Mouse (Mus musculus) C2C12 (cell line): ENCODE measurements around the gene Tshr.

Source experiments
- CEBPB ChIP-seq: IDR thresholded peaks from one replicate; pipeline ENCODE4 v1.6.1; 2011; ENCODE audit warnings: low read depth, mild to moderate bottlenecking, control low read depth, moderate library complexity
- CTCF ChIP-seq: IDR thresholded peaks from one replicate; pipeline ENCODE4 v1.5.1; 2011; ENCODE audit not compliant: control insufficient read depth, insufficient read depth, insufficient read length
- MYOD1 ChIP-seq: IDR thresholded peaks from one replicate; pipeline ENCODE4 v1.6.1; 2011; ENCODE audit warnings: low read depth; ENCODE audit not compliant: control insufficient read depth, insufficient read length
- MYOG ChIP-seq: IDR thresholded peaks from one replicate; pipeline ENCODE4 v1.6.1; 2011; ENCODE audit not compliant: control insufficient read depth, insufficient read length; ENCODE audit errors: extremely low read depth
- USF1 ChIP-seq: IDR thresholded peaks from one replicate; pipeline ENCODE4 v1.6.1; 2011; ENCODE audit warnings: low read depth, mild to moderate bottlenecking, control low read depth, moderate library complexity

GRCm38 (mm10) chr12:91416828-91417227, 32.5 kb downstream of the Tshr start:
- no peak for TF ChIP-seq MYOG
- TF ChIP-seq CEBPB, result no peak
- no peak for TF ChIP-seq CTCF
- TF ChIP-seq MYOD1, result no peak
- TF ChIP-seq USF1, result no peak
